Mouse (Mus musculus): ENCODE data around the gene Sorbs1. TPM values are rescaled to one million over a fixed set of nuclear protein-coding genes. Genes with fewer than 3 reads are reported as not detected.

The Sorbs1 gene
- polyA plus RNA-seq, 2 experiments, result 11.3 to 31.0 TPM

DNA sequence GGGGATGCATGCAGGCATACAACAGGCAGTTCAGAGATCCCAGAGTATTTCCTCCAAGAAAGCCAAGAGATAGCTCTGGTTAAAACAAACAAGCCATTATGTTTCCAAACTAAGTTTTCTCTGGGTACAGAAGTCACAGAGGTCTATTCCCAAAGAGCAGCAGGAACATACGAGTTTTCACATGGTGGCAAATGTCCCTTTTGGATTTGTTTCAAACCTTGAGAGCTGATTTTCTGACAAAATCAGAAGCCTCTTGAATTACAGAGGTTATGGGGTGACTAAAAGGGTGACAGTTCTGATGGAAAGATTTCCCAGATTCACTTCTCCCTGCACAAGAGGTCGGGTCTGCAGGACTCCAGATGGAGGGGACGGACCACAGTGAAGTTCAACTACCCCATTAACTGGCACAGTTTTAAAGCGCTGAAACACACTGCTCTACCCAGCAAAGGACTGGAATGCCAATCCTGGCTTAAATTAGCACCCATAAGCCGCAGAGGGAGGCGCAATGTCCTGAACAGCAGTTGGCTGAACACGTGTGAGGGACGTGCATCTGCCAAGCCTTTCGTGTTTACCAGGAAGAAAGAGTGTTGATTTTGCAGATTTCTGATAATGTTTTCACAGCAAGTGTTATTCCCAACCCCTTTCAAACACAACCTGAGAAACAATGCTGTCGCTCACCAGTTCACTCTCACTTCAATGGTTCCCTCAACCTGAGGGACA lies 41.9 kb downstream of the Sorbs1 start:
- ATAC-seq (ENCODE audit: insufficient read depth) (no peak), DNase-seq (ENCODE audit: low read depth in 3 of 3, low spot score in 3 of 3) (no peak)
- Histone ChIP-seq H3K27me3 (ENCODE audit: control insufficient read depth, insufficient read depth, low read length) (no peaks in the 10 kb centered on the region), H3K27ac (no peak overlapping the region), H3K4me2 (ENCODE audit: low read depth) (no peak overlapping the region), H3K4me1 (replicated peaks; ENCODE audit: control insufficient read depth in 2 of 2, insufficient read depth in 2 of 2, low read length in 1 of 2) (peaks cover 0 to 7% of the 10 kb centered on the region in 2 experiments; a peak in 2 of 4 replicates), H3K36me3 (replicated peaks; ENCODE audit: control insufficient read depth, insufficient read depth, low read depth) (no peaks in the 10 kb centered on the region), H3K4me3 (ENCODE audit: insufficient read depth in 1 of 2, low read depth in 2 of 2, low read length in 2 of 2) (no peak overlapping the region), H3K9me3 (ENCODE audit: control insufficient read depth, low read length) (no peaks in the 10 kb centered on the region), H3K9ac (replicated peaks) (no peak overlapping the region)
- 76% methylated on average over 10 of the region's 10 CpGs for WGBS (ENCODE audit: insufficient replicate concordance)
- TF ChIP-seq CTCF (IDR thresholded peaks at IDR 0.05; ENCODE audit: low read depth), result no peak
- no peak for TF ChIP-seq EP300 (IDR thresholded peaks at IDR 0.05; ENCODE audit: low read depth)

DNA sequence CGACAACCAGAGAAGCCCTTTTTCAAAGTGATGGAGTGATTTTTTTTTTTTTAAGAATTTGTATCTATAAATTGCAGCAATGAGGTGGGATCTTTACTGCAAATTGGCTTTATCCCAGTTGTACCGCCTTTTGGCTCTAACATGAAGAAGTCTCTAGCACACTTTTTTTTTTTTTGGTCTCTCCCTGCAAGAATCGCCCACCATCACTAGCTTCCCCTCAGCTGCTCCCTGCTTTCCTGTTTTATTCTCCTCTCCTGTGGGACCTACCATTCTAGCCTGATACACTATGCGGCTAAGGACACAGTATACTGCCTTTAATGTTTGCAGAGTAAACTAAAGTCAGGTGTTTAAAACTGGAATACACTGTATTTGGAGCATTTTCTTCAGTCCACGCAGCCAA lies 43.8 kb downstream of the Sorbs1 start:
- DNase-seq (ENCODE audit: low read depth in 3 of 3, low spot score in 3 of 3), result no peak
- H3K4me1 ChIP-seq (replicated peaks; ENCODE audit: control insufficient read depth in 2 of 2, insufficient read depth in 2 of 2, low read length in 1 of 2), result peaks cover 0 to 2% of the 10 kb centered on the region in 2 experiments; a peak in 2 of 4 replicates
- WGBS (ENCODE audit: insufficient replicate concordance), result 81% methylated on average over 5 of the region's 5 CpGs
- no peak overlapping the region for H3K9ac ChIP-seq (replicated peaks)
- no peak for TF ChIP-seq CTCF (IDR thresholded peaks at IDR 0.05; ENCODE audit: low read depth)
- no peak for TF ChIP-seq EP300 (IDR thresholded peaks at IDR 0.05; ENCODE audit: low read depth)
- H3K4me2 ChIP-seq (ENCODE audit: low read depth), result no peak overlapping the region
- H3K36me3 ChIP-seq (replicated peaks; ENCODE audit: control insufficient read depth, insufficient read depth, low read depth), result no peaks in the 10 kb centered on the region
- H3K27me3 ChIP-seq (ENCODE audit: control insufficient read depth, insufficient read depth, low read length), result no peaks in the 10 kb centered on the region
- H3K4me3 ChIP-seq (ENCODE audit: insufficient read depth in 1 of 2, low read depth in 2 of 2, low read length in 2 of 2), result no peak overlapping the region
- no peaks in the 10 kb centered on the region for H3K9me3 ChIP-seq (ENCODE audit: control insufficient read depth, low read length)
- H3K27ac ChIP-seq, result no peak overlapping the region
- no peak for ATAC-seq (ENCODE audit: insufficient read depth)

DNA sequence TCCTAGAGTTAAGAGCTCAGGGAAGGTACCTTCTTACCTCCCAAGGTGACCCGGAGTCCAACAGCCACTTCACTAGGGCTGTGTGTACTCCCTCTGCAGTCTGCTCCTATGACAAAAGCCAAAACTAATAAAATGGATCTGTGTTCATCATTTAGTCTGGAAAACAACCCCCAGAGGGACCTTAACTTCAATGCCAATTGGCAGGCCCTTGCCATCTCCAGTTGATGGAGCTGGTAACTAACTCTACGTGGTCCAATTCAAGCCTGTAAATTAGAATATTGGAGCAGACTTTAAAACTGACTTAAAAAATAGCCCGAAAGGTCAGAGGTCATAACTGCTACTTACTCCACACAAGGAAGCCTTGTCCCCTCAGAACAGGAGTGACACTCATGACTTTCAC lies 45.3 kb downstream of the Sorbs1 start:
- H3K9ac ChIP-seq (replicated peaks), result no peak overlapping the region
- 82% methylated on average over 3 of the region's 3 CpGs for WGBS (ENCODE audit: insufficient replicate concordance)
- DNase-seq (ENCODE audit: low read depth in 3 of 3, low spot score in 3 of 3) (no peak), ATAC-seq (ENCODE audit: insufficient read depth) (no peak)
- H3K9me3 ChIP-seq (ENCODE audit: control insufficient read depth, low read length), result no peaks in the 10 kb centered on the region
- TF ChIP-seq CTCF (IDR thresholded peaks at IDR 0.05; ENCODE audit: low read depth) (no peak), EP300 (IDR thresholded peaks at IDR 0.05; ENCODE audit: low read depth) (no peak)
- H3K27ac ChIP-seq, result no peak overlapping the region
- H3K4me1 ChIP-seq (replicated peaks; ENCODE audit: control insufficient read depth in 2 of 2, insufficient read depth in 2 of 2, low read length in 1 of 2), result no peaks in the 10 kb centered on the region; a peak in 1 of 4 replicates
- H3K27me3 ChIP-seq (ENCODE audit: control insufficient read depth, insufficient read depth, low read length), result no peaks in the 10 kb centered on the region
- H3K4me3 ChIP-seq (ENCODE audit: insufficient read depth in 1 of 2, low read depth in 2 of 2, low read length in 2 of 2), result no peak overlapping the region
- no peaks in the 10 kb centered on the region for H3K36me3 ChIP-seq (replicated peaks; ENCODE audit: control insufficient read depth, insufficient read depth, low read depth)
- no peak overlapping the region for H3K4me2 ChIP-seq (ENCODE audit: low read depth)

DNA sequence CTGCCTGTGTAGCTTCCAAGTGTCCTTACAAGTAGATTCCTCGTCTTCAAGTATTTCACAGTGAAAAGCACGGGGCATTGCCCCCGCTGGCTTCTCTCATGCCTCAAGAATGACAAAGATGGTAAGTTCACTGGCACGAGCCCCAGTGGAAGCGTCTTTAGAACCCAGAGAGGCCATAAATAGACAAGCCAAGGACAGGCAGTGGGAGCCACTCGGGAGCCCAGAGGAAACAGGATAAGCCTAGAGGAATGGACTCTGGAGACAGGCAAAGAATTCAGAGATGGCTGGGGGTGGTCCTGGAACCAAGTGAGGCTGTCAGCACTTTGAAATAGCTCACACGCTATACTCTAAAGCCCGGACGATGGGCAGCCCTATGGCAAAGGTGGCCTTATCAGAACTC lies 45.8 kb downstream of the Sorbs1 start:
- no peak for ATAC-seq (ENCODE audit: insufficient read depth)
- H3K36me3 ChIP-seq (replicated peaks; ENCODE audit: control insufficient read depth, insufficient read depth, low read depth), result no peaks in the 10 kb centered on the region
- no peak overlapping the region for H3K4me2 ChIP-seq (ENCODE audit: low read depth)
- no peak for DNase-seq (ENCODE audit: low read depth in 3 of 3, low spot score in 3 of 3)
- H3K4me3 ChIP-seq (ENCODE audit: insufficient read depth in 1 of 2, low read depth in 2 of 2, low read length in 2 of 2), result no peak overlapping the region
- no peak overlapping the region for H3K27ac ChIP-seq
- H3K9me3 ChIP-seq (ENCODE audit: control insufficient read depth, low read length), result no peaks in the 10 kb centered on the region
- TF ChIP-seq EP300 (IDR thresholded peaks at IDR 0.05; ENCODE audit: low read depth) (no peak), CTCF (IDR thresholded peaks at IDR 0.05; ENCODE audit: low read depth) (no peak)
- H3K9ac ChIP-seq (replicated peaks), result no peak overlapping the region
- no peaks in the 10 kb centered on the region for H3K27me3 ChIP-seq (ENCODE audit: control insufficient read depth, insufficient read depth, low read length)
- 75% methylated on average over 9 of the region's 9 CpGs for WGBS (ENCODE audit: insufficient replicate concordance)
- H3K4me1 ChIP-seq (replicated peaks; ENCODE audit: control insufficient read depth in 2 of 2, insufficient read depth in 2 of 2, low read length in 1 of 2), result peaks cover 0 to 1% of the 10 kb centered on the region in 2 experiments; a peak in 1 of 4 replicates

DNA sequence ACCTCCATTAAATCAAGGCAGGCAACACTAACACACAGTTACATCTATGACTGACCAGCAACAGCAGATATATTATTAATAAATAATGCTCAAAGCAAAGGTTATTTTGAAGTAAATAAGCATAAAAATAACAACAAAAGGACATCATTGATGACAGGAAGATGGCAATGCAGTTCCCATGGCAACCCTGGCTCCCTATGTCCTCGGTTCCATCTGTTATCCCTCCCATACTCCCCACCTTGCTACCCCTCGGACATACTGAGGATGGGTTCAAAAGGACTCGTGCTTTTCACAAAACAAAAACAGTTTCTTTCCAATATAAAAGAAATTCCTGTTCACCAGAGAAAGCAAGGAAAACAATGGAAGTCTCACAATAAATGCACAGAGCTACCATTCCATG lies 48.2 kb downstream of the Sorbs1 start:
- H3K4me1 ChIP-seq (replicated peaks; ENCODE audit: control insufficient read depth in 2 of 2, insufficient read depth in 2 of 2, low read length in 1 of 2), result peaks cover 6 to 15% of the 10 kb centered on the region in 2 experiments
- H3K27me3 ChIP-seq (ENCODE audit: control insufficient read depth, insufficient read depth, low read length), result no peaks in the 10 kb centered on the region
- H3K4me3 ChIP-seq (ENCODE audit: insufficient read depth in 1 of 2, low read depth in 2 of 2, low read length in 2 of 2), result no peak overlapping the region
- H3K9ac ChIP-seq (replicated peaks), result no peak overlapping the region
- no peak for DNase-seq (ENCODE audit: low read depth in 3 of 3, low spot score in 3 of 3)
- 70% methylated on average over 3 of the region's 3 CpGs for WGBS (ENCODE audit: insufficient replicate concordance)
- TF ChIP-seq CTCF (IDR thresholded peaks at IDR 0.05; ENCODE audit: low read depth) (no peak), EP300 (IDR thresholded peaks at IDR 0.05; ENCODE audit: low read depth) (no peak)
- H3K27ac ChIP-seq, result no peak overlapping the region
- H3K4me2 ChIP-seq (ENCODE audit: low read depth), result no peak overlapping the region
- H3K9me3 ChIP-seq (ENCODE audit: control insufficient read depth, low read length), result no peaks in the 10 kb centered on the region
- ATAC-seq (ENCODE audit: insufficient read depth), result no peak
- no peaks in the 10 kb centered on the region for H3K36me3 ChIP-seq (replicated peaks; ENCODE audit: control insufficient read depth, insufficient read depth, low read depth)

All from liver, embryonic 14.5 days (tissue).